Mouse (Mus musculus): ENCODE results near the gene Cacnb4. TPM values are rescaled to one million over a fixed set of nuclear protein-coding genes. Genes with fewer than 3 reads are reported as not detected.
A peak's percentile ranks its signal among the peaks of the same experiment; 100 is the strongest.

The Cacnb4 gene
- polyA plus RNA-seq, 1 experiment: 0.07 TPM

- H3K4me1 ChIP-seq (ENCODE audit: control insufficient read depth, insufficient read depth, low read length): no peaks in the 10 kb centered on the region
- no peak overlapping the region for H3K4me3 ChIP-seq (ENCODE audit: insufficient read depth, low read length)
- TF ChIP-seq POLR2A (IDR thresholded peaks at IDR 0.05; ENCODE audit: borderline replicate concordance, low read depth, low read length): no peak
- TF ChIP-seq CTCF (IDR thresholded peaks at IDR 0.05; ENCODE audit: low read depth, low read length): no peak
- H3K27ac ChIP-seq (ENCODE audit: insufficient read depth, low read depth, low read length): no peak overlapping the region
Measured at GRCm38 (mm10) chr2:52694604-52695003, 18.0 kb upstream of the Cacnb4 start.

GRCm38 (mm10) chr2:52691745-52692144, 15.1 kb upstream of the Cacnb4 start:
- Histone ChIP-seq H3K27ac (ENCODE audit: insufficient read depth, low read depth, low read length) (no peak overlapping the region), H3K4me3 (ENCODE audit: insufficient read depth, low read length) (no peak overlapping the region), H3K4me1 (ENCODE audit: control insufficient read depth, insufficient read depth, low read length) (no peaks in the 10 kb centered on the region)
- TF ChIP-seq CTCF (IDR thresholded peaks at IDR 0.05; ENCODE audit: low read depth, low read length): no peak
- TF ChIP-seq POLR2A (IDR thresholded peaks at IDR 0.05; ENCODE audit: borderline replicate concordance, low read depth, low read length): no peak

- no peak for TF ChIP-seq POLR2A (IDR thresholded peaks at IDR 0.05; ENCODE audit: borderline replicate concordance, low read depth, low read length)
- TF ChIP-seq CTCF (IDR thresholded peaks at IDR 0.05; ENCODE audit: low read depth, low read length): no peak
- no peak overlapping the region for H3K27ac ChIP-seq (ENCODE audit: insufficient read depth, low read depth, low read length)
- no peaks in the 10 kb centered on the region for H3K4me1 ChIP-seq (ENCODE audit: control insufficient read depth, insufficient read depth, low read length)
- H3K4me3 ChIP-seq (ENCODE audit: insufficient read depth, low read length): no peak overlapping the region
Measured at GRCm38 (mm10) chr2:52686601-52687000, 10.0 kb upstream of the Cacnb4 start.

DNA sequence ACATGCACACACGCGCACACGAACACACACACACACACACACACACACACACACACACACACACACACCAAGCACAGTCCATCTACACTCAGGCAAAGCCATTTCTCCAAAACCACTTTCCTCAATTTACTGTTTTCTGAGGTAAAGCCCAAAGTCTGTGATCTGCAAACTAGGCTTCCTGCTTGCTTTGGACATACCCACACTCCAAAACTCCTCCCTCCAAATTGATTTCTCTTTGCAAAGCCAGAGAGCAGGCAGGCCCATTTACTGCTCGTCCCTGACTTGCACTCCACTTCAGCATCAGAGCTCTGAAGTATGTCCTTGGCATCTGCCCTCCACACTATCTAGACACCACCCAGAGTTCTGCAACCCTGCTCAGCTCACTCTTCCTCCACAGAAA, 958 bp upstream of the Cacnb4 start:
- Histone ChIP-seq H3K4me3 (ENCODE audit: insufficient read depth, low read length) (no peak overlapping the region), H3K27ac (ENCODE audit: insufficient read depth, low read depth, low read length) (no peak overlapping the region), H3K4me1 (ENCODE audit: control insufficient read depth, insufficient read depth, low read length) (peaks cover 3% of the 10 kb centered on the region; the same call in 1 of the 2 replicates)
- TF ChIP-seq POLR2A (IDR thresholded peaks at IDR 0.05; ENCODE audit: borderline replicate concordance, low read depth, low read length) (no peak), CTCF (IDR thresholded peaks at IDR 0.05; ENCODE audit: low read depth, low read length) (no peak)

GRCm38 (mm10) chr2:52676913-52677303, 277 bp upstream of the Cacnb4 start:
- Histone ChIP-seq H3K4me3 (ENCODE audit: insufficient read depth, low read length) (no peak overlapping the region), H3K4me1 (ENCODE audit: control insufficient read depth, insufficient read depth, low read length) (peaks cover 3% of the 10 kb centered on the region; the same call in 1 of the 2 replicates), H3K27ac (ENCODE audit: insufficient read depth, low read depth, low read length) (no peak overlapping the region)
- no peak for TF ChIP-seq CTCF (IDR thresholded peaks at IDR 0.05; ENCODE audit: low read depth, low read length)
- TF ChIP-seq POLR2A (IDR thresholded peaks at IDR 0.05; ENCODE audit: borderline replicate concordance, low read depth, low read length): no peak

- TF ChIP-seq POLR2A (IDR thresholded peaks at IDR 0.05; ENCODE audit: borderline replicate concordance, low read depth, low read length): no peak
- TF ChIP-seq CTCF (IDR thresholded peaks at IDR 0.05; ENCODE audit: low read depth, low read length): no peak
- Histone ChIP-seq H3K4me3 (ENCODE audit: insufficient read depth, low read length) (peak overlapping the region; percentile 57), H3K27ac (ENCODE audit: insufficient read depth, low read depth, low read length) (no peak overlapping the region), H3K4me1 (ENCODE audit: control insufficient read depth, insufficient read depth, low read length) (peaks cover 3% of the 10 kb centered on the region; the same call in 1 of the 2 replicates)
Measured at GRCm38 (mm10) chr2:52675278-52675987, 1.2 kb downstream of the Cacnb4 start.

DNA sequence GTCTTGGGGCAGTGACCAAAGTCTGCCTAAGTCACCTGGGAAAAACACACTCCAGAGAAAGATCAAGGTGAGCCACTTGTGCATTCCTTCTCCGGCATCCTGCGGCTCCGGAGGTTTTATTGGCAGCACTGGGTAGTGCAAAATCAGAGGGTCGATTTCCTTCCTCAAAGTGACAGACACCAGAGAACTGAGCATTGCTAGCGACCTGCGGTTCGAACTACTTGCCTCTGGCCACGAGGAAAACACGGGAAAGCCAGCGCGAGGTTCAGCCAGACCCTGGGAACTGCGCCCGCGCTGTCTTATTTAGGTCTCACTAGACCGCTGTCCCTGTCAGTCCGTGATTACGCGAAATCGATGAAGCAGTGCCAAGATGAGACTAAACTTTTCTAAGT, 1.7 kb downstream of the Cacnb4 start:
- TF ChIP-seq CTCF (IDR thresholded peaks at IDR 0.05; ENCODE audit: low read depth, low read length) (no peak), POLR2A (IDR thresholded peaks at IDR 0.05; ENCODE audit: borderline replicate concordance, low read depth, low read length) (no peak)
- peaks cover 3% of the 10 kb centered on the region; the same call in 1 of the 2 replicates for H3K4me1 ChIP-seq (ENCODE audit: control insufficient read depth, insufficient read depth, low read length)
- H3K27ac ChIP-seq (ENCODE audit: insufficient read depth, low read depth, low read length): no peak overlapping the region
- peak overlapping the region; percentile 46; the same call in 1 of the 2 replicates for H3K4me3 ChIP-seq (ENCODE audit: insufficient read depth, low read length)

DNA sequence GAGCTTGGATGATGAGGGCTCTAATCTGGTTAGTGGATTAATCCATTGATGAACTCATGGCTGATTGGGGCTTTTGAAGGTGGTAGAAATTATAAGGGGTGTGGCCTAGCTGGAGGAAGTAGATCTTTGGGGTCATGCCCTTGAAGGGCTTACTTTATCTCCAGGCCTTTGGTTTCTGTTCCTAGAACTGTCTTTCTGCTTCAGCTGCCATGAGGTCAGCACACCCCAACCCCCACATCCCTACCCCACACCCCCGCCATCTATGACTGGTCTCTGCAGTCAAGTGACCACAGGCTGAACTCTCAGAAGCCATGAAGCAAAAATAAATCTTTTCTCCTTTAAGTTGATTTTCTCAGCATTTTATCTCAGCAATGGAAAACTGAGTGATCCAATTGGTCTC, 3.5 kb downstream of the Cacnb4 start:
- no peak for TF ChIP-seq POLR2A (IDR thresholded peaks at IDR 0.05; ENCODE audit: borderline replicate concordance, low read depth, low read length)
- TF ChIP-seq CTCF (IDR thresholded peaks at IDR 0.05; ENCODE audit: low read depth, low read length): no peak
- Histone ChIP-seq H3K4me1 (ENCODE audit: control insufficient read depth, insufficient read depth, low read length) (peaks cover 3% of the 10 kb centered on the region; the same call in 1 of the 2 replicates), H3K4me3 (ENCODE audit: insufficient read depth, low read length) (no peak overlapping the region), H3K27ac (ENCODE audit: insufficient read depth, low read depth, low read length) (no peak overlapping the region)

GRCm38 (mm10) chr2:52670733-52671132, 5.9 kb downstream of the Cacnb4 start:
- Histone ChIP-seq H3K4me1 (ENCODE audit: control insufficient read depth, insufficient read depth, low read length) (peaks cover 3% of the 10 kb centered on the region; the same call in 1 of the 2 replicates), H3K4me3 (ENCODE audit: insufficient read depth, low read length) (no peak overlapping the region), H3K27ac (ENCODE audit: insufficient read depth, low read depth, low read length) (no peak overlapping the region)
- TF ChIP-seq POLR2A (IDR thresholded peaks at IDR 0.05; ENCODE audit: borderline replicate concordance, low read depth, low read length) (no peak), CTCF (IDR thresholded peaks at IDR 0.05; ENCODE audit: low read depth, low read length) (no peak)

- Histone ChIP-seq H3K4me1 (ENCODE audit: control insufficient read depth, insufficient read depth, low read length) (peaks cover 2% of the 10 kb centered on the region; the same call in 1 of the 2 replicates), H3K27ac (ENCODE audit: insufficient read depth, low read depth, low read length) (no peak overlapping the region), H3K4me3 (ENCODE audit: insufficient read depth, low read length) (no peak overlapping the region)
- TF ChIP-seq POLR2A (IDR thresholded peaks at IDR 0.05; ENCODE audit: borderline replicate concordance, low read depth, low read length) (no peak), CTCF (IDR thresholded peaks at IDR 0.05; ENCODE audit: low read depth, low read length) (no peak)
Measured at GRCm38 (mm10) chr2:52668480-52668879, 8.2 kb downstream of the Cacnb4 start.

Data from bone marrow macrophage, adult 2 months (primary cell).